Mouse (Mus musculus) ES-Bruce4 (cell line): ENCODE data around the gene Pbxip1. TPM values are rescaled to one million over a fixed set of nuclear protein-coding genes. Genes with fewer than 3 reads are reported as not detected.
A peak's percentile ranks its signal among the peaks of the same experiment; 100 is the strongest.

ENCODE experiments used
- H3K27ac ChIP-seq: 2 replicates; pipeline ENCODE4 v1.5.1; 2012; ENCODE audit warnings: low read length, inconsistent platforms; ENCODE audit not compliant: insufficient read depth
- H3K27me3 ChIP-seq: 2 replicates; pipeline ENCODE4 v1.6.1; 2012; ENCODE audit warnings: mild to moderate bottlenecking, low read length, inconsistent platforms; ENCODE audit not compliant: control insufficient read depth, poor library complexity, insufficient read depth, severe bottlenecking
- H3K36me3 ChIP-seq: 2 replicates; pipeline ENCODE4 v1.6.1; 2012; ENCODE audit warnings: inconsistent platforms, mild to moderate bottlenecking, low read length, moderate library complexity; ENCODE audit not compliant: control insufficient read depth, poor library complexity, insufficient read depth, severe bottlenecking
- H3K4me1 ChIP-seq: one replicate; pipeline ENCODE4 v1.8.1; 2011; ENCODE audit warnings: low read length; ENCODE audit not compliant: control insufficient read depth, insufficient read depth
- H3K4me3 ChIP-seq: 2 replicates; pipeline ENCODE4 v1.5.1; 2011; ENCODE audit warnings: low read depth, mild to moderate bottlenecking, low read length
- H3K9ac ChIP-seq: 2 replicates; pipeline ENCODE4 v1.6.1; 2012; ENCODE audit warnings: low read depth, mild to moderate bottlenecking, inconsistent platforms; ENCODE audit not compliant: poor library complexity, severe bottlenecking
- H3K9me3 ChIP-seq: replicated peaks from 2 replicates; pipeline ENCODE4 v1.6.1; 2012; ENCODE audit warnings: mild to moderate bottlenecking, low read length, inconsistent platforms; ENCODE audit not compliant: control insufficient read depth, poor library complexity, insufficient read depth, severe bottlenecking
- CTCF ChIP-seq: IDR thresholded peaks from one replicate; pipeline ENCODE4 v1.8.1; 2011; ENCODE audit warnings: low read depth, low read length
- EP300 ChIP-seq: IDR thresholded peaks from 2 replicates; pipeline ENCODE4 v1.6.1; 2011; ENCODE audit warnings: low read depth, low read length; ENCODE audit not compliant: insufficient read depth
- POLR2A ChIP-seq: IDR thresholded peaks from one replicate; pipeline ENCODE4 v1.8.1; 2011; ENCODE audit warnings: low read length; ENCODE audit not compliant: insufficient read depth
- polyA plus RNA-seq: library from polyadenylated mRNA; stranded (reverse); fragments of >200 nt; gene quantifications from 2 replicates; pipeline ENCODE4 v1.2.4, GENCODE M21; 2011; ENCODE audit warnings: low read depth; ENCODE audit not compliant: missing spikeins, insufficient read depth, insufficient read length

Pbxip1 gene
- polyA plus RNA-seq, 1 experiment = 12.2 TPM

- Histone ChIP-seq H3K27me3 (no peaks in the 10 kb centered on the region), H3K4me3 (no peak overlapping the region), H3K9me3 (no peaks in the 10 kb centered on the region), H3K36me3 (no peaks in the 10 kb centered on the region), H3K27ac (no peak overlapping the region), H3K9ac (no peak overlapping the region), H3K4me1 (no peaks in the 10 kb centered on the region)
- TF ChIP-seq EP300 (no peak), POLR2A (no peak), CTCF (no peak)
Measured at GRCm38 (mm10) chr3:89406887-89407286, 29.6 kb upstream of the Pbxip1 start.

DNA sequence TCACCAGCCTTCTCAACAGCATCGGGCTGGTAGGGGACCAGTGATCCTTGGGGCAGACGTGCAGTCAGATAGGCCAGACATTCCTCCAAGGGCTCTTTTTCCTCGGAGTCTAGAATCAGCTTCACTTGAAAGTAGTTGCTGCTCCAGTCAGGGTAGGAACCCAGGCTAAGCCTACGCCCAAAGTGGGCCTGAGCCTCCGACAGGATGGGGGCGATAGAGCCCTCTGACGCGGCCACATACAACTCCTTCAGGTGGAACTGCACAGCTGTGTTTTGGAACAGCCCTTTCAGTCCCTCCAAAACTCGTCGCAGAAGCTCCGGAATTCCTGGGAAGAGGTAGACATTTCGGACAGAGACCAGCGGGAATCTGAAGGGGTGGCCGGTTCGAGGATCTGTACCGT is 28.1 kb upstream of the Pbxip1 start:
- Histone ChIP-seq H3K4me3 (peak overlapping the region; percentile 44), H3K4me1 (no peaks in the 10 kb centered on the region), H3K9ac (peak overlapping the region; percentile 55)

DNA sequence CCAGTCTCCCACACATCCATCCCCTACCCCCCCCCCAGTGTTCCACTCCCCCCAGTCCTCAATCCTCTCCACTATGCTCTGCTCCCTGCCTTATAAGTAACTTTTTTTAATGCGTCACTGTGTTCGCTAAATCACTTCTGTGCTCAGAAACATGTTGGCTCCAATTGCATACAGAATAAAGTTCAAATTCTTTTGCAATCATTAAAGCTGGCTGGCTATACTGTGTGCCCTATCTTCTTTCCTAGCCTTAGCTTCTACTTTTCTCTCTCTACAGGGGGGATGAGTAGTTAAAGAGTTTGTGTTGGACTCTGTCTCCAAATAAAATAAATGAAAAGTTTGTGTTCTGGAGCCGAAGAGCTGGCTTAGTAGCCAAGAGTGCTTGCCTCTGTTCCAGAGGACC is 26.8 kb upstream of the Pbxip1 start:
- H3K9me3 ChIP-seq = no peaks in the 10 kb centered on the region
- no peak overlapping the region for H3K27ac ChIP-seq
- H3K36me3 ChIP-seq = peaks cover 10% of the 10 kb centered on the region
- no peak overlapping the region for H3K9ac ChIP-seq
- TF ChIP-seq CTCF = no peak
- no peak for TF ChIP-seq EP300
- TF ChIP-seq POLR2A = no peak
- no peaks in the 10 kb centered on the region for H3K4me1 ChIP-seq
- no peak overlapping the region for H3K4me3 ChIP-seq
- no peaks in the 10 kb centered on the region for H3K27me3 ChIP-seq

More for the DNA sequence above, 28.1 kb upstream of the Pbxip1 start:
- Histone ChIP-seq H3K9me3 (no peaks in the 10 kb centered on the region), H3K27me3 (no peaks in the 10 kb centered on the region), H3K27ac (no peak overlapping the region), H3K36me3 (no peaks in the 10 kb centered on the region)
- TF ChIP-seq POLR2A (no peak), CTCF (peak; percentile 31)

DNA sequence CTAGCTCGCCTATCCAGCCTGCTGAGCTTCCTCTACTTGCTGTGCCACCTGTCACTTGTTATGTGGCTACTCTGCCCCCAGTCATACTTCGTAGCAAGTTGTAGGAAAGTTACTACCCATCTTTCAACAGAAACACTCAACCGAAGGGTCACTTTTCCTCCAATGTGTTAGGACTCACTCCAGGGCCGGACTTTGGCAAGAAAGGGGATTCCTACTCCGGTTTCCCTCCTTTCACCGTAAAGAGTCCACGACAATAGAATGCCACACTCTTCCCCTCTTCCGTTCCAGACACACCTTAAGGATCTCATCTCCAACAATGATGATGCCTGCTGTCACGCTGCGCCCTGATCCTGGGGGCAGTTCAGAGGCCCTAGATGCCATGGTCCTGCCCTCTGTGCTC is 25.6 kb upstream of the Pbxip1 start:
- no peak for TF ChIP-seq POLR2A
- no peak for TF ChIP-seq CTCF
- TF ChIP-seq EP300 = no peak
- Histone ChIP-seq H3K4me3 (peak overlapping the region; percentile 98), H3K4me1 (no peaks in the 10 kb centered on the region), H3K27ac (0 out of 2 replicates have a peak overlapping the region, but pooled peaks have one; percentile 58), H3K36me3 (peaks cover 21% of the 10 kb centered on the region), H3K27me3 (no peaks in the 10 kb centered on the region), H3K9ac (peak overlapping the region; percentile 78), H3K9me3 (no peaks in the 10 kb centered on the region)

- Histone ChIP-seq H3K9ac (peak within 1 kb of the TSS; percentile 91), H3K4me3 (peak within 1 kb of the TSS; percentile 98), H3K27me3 (no peaks in the 10 kb centered on the region), H3K27ac (peak within 1 kb of the TSS; percentile 89), H3K4me1 (no peaks in the 10 kb centered on the region), H3K9me3 (no peaks in the 10 kb centered on the region), H3K36me3 (peaks cover 26% of the 10 kb centered on the region)
- TF ChIP-seq CTCF = no peak
- no peak for TF ChIP-seq POLR2A
- TF ChIP-seq EP300 = no peak
Measured at GRCm38 (mm10) chr3:89411490-89412393, 24.8 kb upstream of the Pbxip1 start, which contains the start of gene Flad1. Gene Flad1, minus strand, starts transcription at chr3:89411870.

DNA sequence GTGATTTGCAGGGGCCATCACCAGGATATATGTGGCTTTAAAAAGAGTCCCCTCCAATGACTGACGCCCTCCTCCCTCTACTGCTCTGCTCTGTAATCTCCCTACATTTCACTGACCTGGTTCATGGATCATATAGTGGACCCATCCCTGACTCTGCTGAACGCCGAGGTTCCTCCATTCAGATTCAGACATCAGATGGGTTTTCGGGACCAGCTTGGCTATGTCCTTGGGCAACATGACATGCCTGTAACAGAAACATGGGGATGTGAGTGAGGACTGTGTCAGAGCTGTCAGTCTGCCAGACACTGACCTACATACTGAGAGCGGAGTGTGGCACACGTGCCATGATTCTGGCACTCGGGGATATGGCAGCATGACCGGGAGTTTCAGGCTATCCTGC is 20.3 kb upstream of the Pbxip1 start:
- Histone ChIP-seq H3K36me3 (peaks cover 26% of the 10 kb centered on the region), H3K4me3 (no peak overlapping the region), H3K4me1 (no peaks in the 10 kb centered on the region), H3K27ac (no peak overlapping the region), H3K9me3 (no peaks in the 10 kb centered on the region), H3K27me3 (no peaks in the 10 kb centered on the region), H3K9ac (no peak overlapping the region)
- no peak for TF ChIP-seq EP300
